Mouse (Mus musculus) kidney, postnatal 0 days (tissue): ENCODE data around the gene H2-T23. TPM values are rescaled to one million over a fixed set of nuclear protein-coding genes. Genes with fewer than 3 reads are reported as not detected.
"Not testable (repeated sequence)": the region's sequence is repeated elsewhere in the genome, so short reads cannot be mapped to it uniquely, and the experiment has no call there.

Experiments
- ATAC-seq: fragments of 200-750 bp; cut with Nextera tagmentation; replicated peaks from 2 replicates; pipeline ENCODE4 v1.8.0; 2017; ENCODE audit warnings: low read depth, moderate number of reproducible peaks, moderate TSS enrichment, moderate library complexity; ENCODE audit not compliant: low FRiP score
- DNase-seq: peaks from one replicate; pipeline ENCODE4 v3.0.0-alpha.2; 2016; ENCODE audit warnings: low spot score
- H3K27ac ChIP-seq: fragments of 300-500 bp; sonication (generic); 2 replicates; pipeline ENCODE4 v1.5.1; 2014; ENCODE audit warnings: mild to moderate bottlenecking
- H3K27me3 ChIP-seq: fragments of 300-500 bp; sonication (generic); 2 replicates; pipeline ENCODE4 v1.6.1; 2014; ENCODE audit warnings: low read length, mixed read lengths; ENCODE audit not compliant: insufficient read depth
- H3K36me3 ChIP-seq: fragments of 300-500 bp; sonication (generic); 2 replicates; pipeline ENCODE4 v1.6.1; 2014; ENCODE audit warnings: low read length, mixed read lengths; ENCODE audit not compliant: insufficient read depth
- H3K4me1 ChIP-seq: fragments of 300-500 bp; sonication (generic); replicated peaks from 2 replicates; pipeline ENCODE4 v1.6.1; 2014; ENCODE audit warnings: antibody characterized with exemption, low read length, mixed read lengths; ENCODE audit not compliant: insufficient read depth
- H3K4me2 ChIP-seq: fragments of 300-500 bp; sonication (generic); 2 replicates; pipeline ENCODE4 v1.6.1; 2014; ENCODE audit warnings: mild to moderate bottlenecking, low read length, moderate library complexity, mixed read lengths
- H3K4me3 ChIP-seq: fragments of 300-500 bp; sonication (generic); replicated peaks from 2 replicates; pipeline ENCODE4 v1.5.1; 2014; ENCODE audit warnings: low read depth, low read length
- H3K9ac ChIP-seq: fragments of 300-500 bp; sonication (generic); 2 replicates; pipeline ENCODE4 v1.6.1; 2014; ENCODE audit warnings: low read depth, low read length
- H3K9me3 ChIP-seq: fragments of 300-500 bp; sonication (generic); replicated peaks from 2 replicates; pipeline ENCODE4 v1.6.1; 2016; ENCODE audit warnings: low read length, inconsistent platforms, mixed read lengths
- CTCF ChIP-seq: IDR thresholded peaks from 2 replicates; pipeline ENCODE4 v1.5.1; 2016; ENCODE audit warnings: antibody characterized with exemption, low read depth, mild to moderate bottlenecking, moderate library complexity
- WGBS: fragments of 180-500 bp; shearing (Covaris S2); extraction: QIAGEN DNeasy Blood & Tissue Kit; methylation state at CpG from one replicate; pipeline ENCODE4 v1.1.7; 2014; 5-methylcytosine and 5-hydroxymethylcytosine counted together
- polyA plus RNA-seq: library from polyadenylated mRNA; unstranded; fragments of >200 nt; fragmentation: Nextera tagmentation; extraction: Ambion mirVana; gene quantifications from 2 replicates; pipeline ENCODE4 v1.2.1, GENCODE M21; 2015

Gene H2-T23
- polyA plus RNA-seq, 1 experiment from 2014 or later = 16.1 TPM

DNA sequence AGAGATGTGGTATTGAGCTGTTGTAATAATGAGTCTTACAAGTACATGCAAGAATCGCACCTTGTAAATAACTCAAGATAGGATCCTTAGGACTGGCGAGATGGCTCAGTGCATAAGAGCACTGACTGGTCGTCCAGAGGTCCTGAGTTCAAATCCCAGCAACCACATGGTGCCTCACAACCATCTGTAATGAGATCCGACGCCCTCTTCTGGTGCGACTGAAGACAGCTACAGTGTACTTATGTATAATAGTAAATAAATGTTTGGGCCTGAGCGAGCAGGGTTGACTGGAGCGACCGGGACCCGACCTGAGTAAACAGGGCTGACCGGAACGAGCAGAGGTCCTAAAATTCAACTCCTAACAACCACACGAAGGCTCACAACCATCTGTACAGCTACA, 3.5 kb upstream of the H2-T23 start:
- not testable (repeated sequence) for H3K27me3 ChIP-seq, H3K4me1 ChIP-seq, H3K9me3 ChIP-seq, H3K27ac ChIP-seq, H3K4me2 ChIP-seq, H3K4me3 ChIP-seq, ATAC-seq, DNase-seq, H3K9ac ChIP-seq, H3K36me3 ChIP-seq
- 0 out of 2 replicates have a peak, but pooled peaks have one; percentile 9 for TF ChIP-seq CTCF
- WGBS = 85% methylated on average over 13 of the region's 13 CpGs

DNA sequence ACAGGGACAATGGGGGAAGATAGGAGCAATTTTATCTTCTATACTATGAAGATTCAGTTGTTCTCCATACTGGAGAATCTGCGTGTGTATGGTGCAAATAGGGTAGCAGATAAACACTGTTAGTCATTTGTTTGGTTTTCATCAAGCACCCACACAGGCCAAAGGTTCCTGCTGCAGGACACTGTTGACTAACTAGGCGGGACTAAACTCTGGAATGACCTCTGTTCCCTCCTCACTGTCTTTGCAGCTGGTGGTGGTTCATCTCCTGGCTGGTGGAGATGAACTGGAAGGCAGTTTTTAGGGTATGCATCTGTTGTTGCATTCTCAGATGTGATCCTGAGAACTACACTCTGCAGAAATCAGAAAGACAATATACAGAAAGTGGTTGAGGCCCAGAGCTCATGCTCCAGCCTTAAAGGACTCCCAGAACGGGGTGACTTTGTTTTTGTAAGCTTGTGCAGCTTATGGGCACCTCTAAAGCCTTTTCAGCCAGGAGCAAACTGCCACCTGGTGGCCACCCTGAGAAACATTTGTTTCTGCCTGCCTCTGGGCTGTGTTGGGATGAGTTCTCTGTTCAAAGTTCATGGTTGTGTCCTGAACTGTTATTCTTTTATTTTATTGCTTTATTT, 2.5 kb upstream of the H2-T23 start:
- not testable (repeated sequence) for H3K9me3 ChIP-seq, H3K4me1 ChIP-seq, H3K9ac ChIP-seq, H3K27ac ChIP-seq, H3K36me3 ChIP-seq, H3K4me3 ChIP-seq, H3K27me3 ChIP-seq, H3K4me2 ChIP-seq
- ATAC-seq (peak; percentile 53), DNase-seq (peak; percentile 67)
- TF ChIP-seq CTCF = peak; percentile 64
- WGBS = 41% methylated on average over 3 of the region's 3 CpGs

DNA sequence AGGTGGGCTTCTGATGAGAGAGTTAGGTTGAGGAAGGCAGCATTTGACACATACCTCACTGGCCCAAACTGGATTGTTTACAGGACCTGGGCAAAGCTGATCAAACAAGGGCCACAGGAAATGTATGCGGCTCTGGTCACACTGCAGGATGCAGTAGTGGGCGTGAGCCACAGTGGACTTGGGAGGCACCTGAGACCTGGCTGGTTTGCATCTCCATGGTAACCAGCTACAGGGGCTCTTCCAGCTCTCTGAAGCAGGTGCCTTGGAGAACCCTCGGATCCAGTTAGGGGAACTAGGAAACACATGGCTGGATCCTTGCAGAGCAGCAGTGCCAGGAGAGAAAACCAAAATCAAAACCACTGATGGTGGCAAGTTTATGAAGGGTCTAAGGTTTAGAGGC, 1.9 kb upstream of the H2-T23 start:
- H3K4me2 ChIP-seq, H3K4me3 ChIP-seq, ATAC-seq, H3K27ac ChIP-seq, H3K27me3 ChIP-seq, H3K4me1 ChIP-seq, H3K36me3 ChIP-seq, DNase-seq, H3K9ac ChIP-seq, H3K9me3 ChIP-seq: not testable (repeated sequence)
- WGBS = 58% methylated on average over 3 of the region's 3 CpGs

GRCm38 (mm10) chr17:36031583-36032331, 898 bp downstream of the H2-T23 start:
- TF ChIP-seq CTCF = peak; percentile 61
- H3K4me1 ChIP-seq, H3K36me3 ChIP-seq, H3K27me3 ChIP-seq, ATAC-seq, H3K9me3 ChIP-seq, H3K27ac ChIP-seq: not testable (repeated sequence)
- H3K4me3 ChIP-seq = peak overlapping the region; percentile 52
- H3K9ac ChIP-seq = peak overlapping the region; percentile 51; the same call in 1 of the 2 replicates
- peak overlapping the region; percentile 91 for H3K4me2 ChIP-seq
- 2% methylated on average over 40 of the region's 40 CpGs for WGBS
- peak; percentile 36 for DNase-seq

- WGBS = 44% methylated on average over 6 of the region's 8 CpGs
These were observed 1.7 kb downstream of the H2-T23 start for GRCm38 (mm10) chr17:36030703-36031582.

DNA sequence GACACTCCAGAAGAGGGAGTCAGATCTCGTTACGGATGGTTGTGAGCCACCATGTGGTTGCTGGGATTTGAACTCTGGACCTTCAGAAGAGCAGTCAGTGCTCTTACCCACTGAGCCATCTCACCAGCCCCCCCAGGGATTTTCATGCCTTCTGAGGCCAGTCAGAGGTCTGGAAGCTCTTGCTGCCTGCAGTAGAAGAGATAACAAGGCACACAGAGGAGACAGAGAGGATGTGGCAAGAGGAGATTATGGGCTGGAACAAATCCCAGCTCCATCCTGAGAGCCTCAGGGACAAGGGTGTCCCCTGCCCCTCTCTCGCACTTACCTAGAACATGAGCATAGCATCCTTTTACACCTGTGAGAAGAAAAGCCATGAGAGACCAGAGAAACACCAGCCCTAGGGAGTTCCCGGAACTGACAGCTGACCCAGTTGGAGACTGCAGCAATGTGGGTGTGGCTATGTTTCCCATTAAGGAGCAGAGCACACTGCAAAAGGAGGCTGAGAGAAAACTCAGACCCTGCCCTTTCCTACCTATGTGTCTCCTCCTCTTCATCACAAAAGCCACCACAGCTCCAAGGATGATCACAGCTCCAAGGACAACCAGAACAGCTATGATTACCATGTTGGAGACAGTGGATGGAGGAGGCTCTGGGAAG, 2.5 kb downstream of the H2-T23 start:
- not testable (repeated sequence) for H3K4me1 ChIP-seq, DNase-seq, H3K9ac ChIP-seq, H3K9me3 ChIP-seq, H3K4me2 ChIP-seq, H3K4me3 ChIP-seq, ATAC-seq, H3K27me3 ChIP-seq, H3K36me3 ChIP-seq, H3K27ac ChIP-seq
- WGBS = 77% methylated on average over 2 of the region's 4 CpGs

More at GRCm38 (mm10) chr17:36030703-36031582, 1.7 kb downstream of the H2-T23 start:
- not testable (repeated sequence) for H3K27me3 ChIP-seq, H3K9ac ChIP-seq, H3K27ac ChIP-seq, ATAC-seq, H3K4me1 ChIP-seq, H3K9me3 ChIP-seq, DNase-seq, H3K36me3 ChIP-seq
- H3K4me2 ChIP-seq = peak overlapping the region; percentile 91
- peak overlapping the region; percentile 52; the same call in 1 of the 2 replicates for H3K4me3 ChIP-seq
